Mouse (Mus musculus) myocyte (in vitro differentiated cells): ENCODE results near the gene Ablim1.

Experiments used
- MAX ChIP-seq: IDR thresholded peaks from one replicate; pipeline ENCODE4 v1.6.1; 2011; ENCODE audit warnings: low read depth, mild to moderate bottlenecking, control low read depth
- MYOD1 ChIP-seq, 3 experiments: IDR thresholded peaks; one replicate each; pipeline ENCODE4 v1.6.1; 2011; ENCODE audit warnings: control low read depth in 2 of 3, low read depth in 2 of 3, mild to moderate bottlenecking in 2 of 3, moderate library complexity in 1 of 3; ENCODE audit not compliant: insufficient read length in 2 of 3, control insufficient read depth in 1 of 3
- MYOG ChIP-seq, 3 experiments: IDR thresholded peaks; one replicate each; pipeline ENCODE4 v1.6.1; 2011; ENCODE audit warnings: control low read depth in 2 of 3, low read depth in 2 of 3, mild to moderate bottlenecking in 2 of 3; ENCODE audit not compliant: insufficient read length in 2 of 3, control insufficient read depth in 1 of 3, insufficient read depth in 1 of 3
- POLR2A ChIP-seq: IDR thresholded peaks from one replicate; pipeline ENCODE4 v1.6.1; 2011; ENCODE audit warnings: low read depth, mild to moderate bottlenecking, control low read depth, moderate library complexity; ENCODE audit not compliant: insufficient read length
- POLR2AphosphoS2 ChIP-seq: IDR thresholded peaks from one replicate; pipeline ENCODE4 v1.6.1; 2011; ENCODE audit warnings: low read depth, control low read depth; ENCODE audit not compliant: insufficient read length
- TCF3 ChIP-seq: IDR thresholded peaks from one replicate; pipeline ENCODE4 v1.6.1; 2011; ENCODE audit warnings: low read depth, control low read depth; ENCODE audit not compliant: insufficient read length
- USF1 ChIP-seq: IDR thresholded peaks from one replicate; pipeline ENCODE4 v1.6.1; 2011; ENCODE audit warnings: low read depth, mild to moderate bottlenecking, control low read depth, moderate library complexity

GRCm38 (mm10) chr19:57081536-57081935 is 233.2 kb downstream of the Ablim1 start:
- no peak for TF ChIP-seq USF1
- TF ChIP-seq POLR2A, result no peak
- no peak for TF ChIP-seq TCF3
- no peak for TF ChIP-seq MAX
- TF ChIP-seq MYOD1 (IDR thresholded peaks at IDR 0.05; ENCODE audit: control insufficient read depth in 1 of 3, insufficient read length in 2 of 3, low read depth in 2 of 3), result no peak
- no peak for TF ChIP-seq POLR2AphosphoS2
- no peak for TF ChIP-seq MYOG (IDR thresholded peaks at IDR 0.05; ENCODE audit: control insufficient read depth in 1 of 3, insufficient read depth in 1 of 3, insufficient read length in 2 of 3, low read depth in 2 of 3)
